Mouse (Mus musculus): ENCODE measurements around the gene March4. TPM values are rescaled to one million over a fixed set of nuclear protein-coding genes. Genes with fewer than 3 reads are reported as not detected.

Gene March4
- total RNA-seq (2021): under 1 TPM; 0.05 to 0.16 TPM
- long read RNA-seq, experiment 1, partial matches to known transcripts: 0 of 1 reads
- long read RNA-seq, experiment 1, other reads (novel, unspliced or antisense): 1 of 1 reads
- long read RNA-seq, experiment 2: 0 reads

DNA sequence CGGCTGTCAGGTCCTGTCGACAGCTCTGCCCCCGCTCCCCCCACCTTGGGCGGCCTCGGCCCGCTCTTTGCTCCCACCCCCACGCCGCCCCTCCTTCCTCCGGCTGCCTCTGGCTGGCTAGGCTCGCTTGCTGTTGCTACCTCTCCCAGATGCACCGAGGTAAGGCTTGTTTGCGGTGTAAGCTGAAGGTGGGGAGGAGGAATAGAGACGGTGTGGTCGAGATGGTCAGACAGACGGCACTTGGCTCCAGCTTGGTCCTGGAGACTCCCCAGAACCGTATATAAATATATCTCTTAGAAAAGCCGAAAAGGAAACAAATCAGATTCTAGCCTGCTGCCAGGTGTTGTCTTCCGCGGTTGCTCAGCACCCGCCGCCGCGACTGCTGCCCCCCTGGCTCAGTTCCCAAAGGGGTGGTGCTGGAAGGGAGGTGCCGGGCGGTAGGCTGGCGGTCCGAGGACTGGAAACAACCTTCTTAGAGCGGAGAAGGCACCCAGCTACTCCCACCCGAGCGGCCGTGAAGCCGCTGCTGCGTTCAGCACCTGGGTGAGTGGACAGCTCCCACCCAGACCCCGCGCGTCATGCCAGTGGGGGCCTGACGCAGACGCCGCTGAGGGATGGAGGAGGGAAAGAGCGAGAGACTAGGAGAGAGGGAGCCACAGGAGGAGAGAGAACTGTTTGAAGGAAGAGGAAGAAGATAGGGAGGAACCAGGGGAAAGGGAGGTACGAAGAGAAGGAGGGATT lies at the start of gene March4:
TSS of gene March4 (minus strand) at position 320 of the 741 bp plus-strand sequence.
- peak; percentile 67 to 81 for DNase-seq (ENCODE audit: low spot score in 2 of 2)

DNA sequence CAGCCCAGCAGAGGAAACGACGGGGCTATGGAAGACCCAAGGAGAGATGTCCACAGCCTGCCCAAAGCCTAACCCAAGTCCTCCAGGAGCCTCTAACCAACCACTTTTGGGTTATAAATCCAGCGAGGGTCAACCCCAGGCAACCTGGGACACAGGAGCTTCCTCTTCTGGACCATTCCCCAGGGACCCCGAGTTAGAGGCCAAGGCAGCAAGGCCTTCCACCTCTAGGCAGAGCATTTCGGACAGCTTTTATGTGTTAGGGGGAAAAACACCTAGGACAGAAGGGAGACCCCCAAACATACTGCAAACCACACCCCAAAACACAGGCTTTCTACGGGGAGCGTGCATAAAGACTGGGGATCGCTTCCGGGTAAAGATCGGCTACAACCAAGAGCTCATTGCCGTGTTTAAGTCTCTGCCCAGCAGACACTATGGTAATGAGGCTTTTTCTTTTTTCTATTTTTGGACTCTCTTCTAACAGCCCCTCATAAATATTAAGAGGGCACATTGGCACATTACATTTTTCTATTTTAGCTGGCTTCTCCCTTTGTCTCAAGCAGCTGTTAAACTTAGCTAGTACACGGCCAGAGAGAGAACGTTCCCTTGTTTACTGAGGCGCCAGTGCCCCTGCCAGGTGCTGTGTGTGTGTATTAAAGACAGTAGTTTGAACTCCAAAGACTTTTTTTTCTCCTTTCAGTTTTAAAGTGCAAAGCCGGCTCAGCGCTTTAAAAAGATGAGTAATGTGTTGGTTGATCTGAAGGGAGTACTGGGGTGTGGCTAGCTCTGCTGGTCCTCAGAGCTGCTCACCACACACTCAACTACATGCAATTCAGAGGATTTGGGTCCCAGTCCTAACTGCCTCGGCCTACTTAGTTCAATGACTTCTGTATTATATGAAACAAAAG lies 49.5 kb upstream of the March4 start:
- no peak for DNase-seq (ENCODE audit: low spot score in 2 of 2)

DNA sequence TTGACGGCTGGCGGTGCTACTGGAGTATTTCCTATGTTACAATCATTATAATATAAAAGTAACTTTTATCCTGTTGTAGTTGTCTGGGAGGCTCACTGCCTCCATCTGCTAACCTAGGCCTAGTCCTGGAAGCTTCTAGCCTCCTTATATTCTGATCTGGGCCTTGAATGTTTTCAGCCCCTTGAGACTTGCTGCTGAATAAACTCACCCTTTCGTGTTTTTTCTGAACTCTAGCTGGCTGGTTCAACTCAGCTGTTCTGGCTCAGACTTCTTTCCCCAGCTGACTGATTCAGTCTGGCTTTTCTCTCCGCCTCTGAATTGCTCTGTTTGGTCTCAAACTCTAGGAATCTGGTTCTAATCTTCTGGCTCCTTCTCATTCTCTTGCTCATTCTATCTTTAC lies 47.2 kb upstream of the March4 start:
- no peak for DNase-seq (ENCODE audit: low spot score in 2 of 2)

DNA sequence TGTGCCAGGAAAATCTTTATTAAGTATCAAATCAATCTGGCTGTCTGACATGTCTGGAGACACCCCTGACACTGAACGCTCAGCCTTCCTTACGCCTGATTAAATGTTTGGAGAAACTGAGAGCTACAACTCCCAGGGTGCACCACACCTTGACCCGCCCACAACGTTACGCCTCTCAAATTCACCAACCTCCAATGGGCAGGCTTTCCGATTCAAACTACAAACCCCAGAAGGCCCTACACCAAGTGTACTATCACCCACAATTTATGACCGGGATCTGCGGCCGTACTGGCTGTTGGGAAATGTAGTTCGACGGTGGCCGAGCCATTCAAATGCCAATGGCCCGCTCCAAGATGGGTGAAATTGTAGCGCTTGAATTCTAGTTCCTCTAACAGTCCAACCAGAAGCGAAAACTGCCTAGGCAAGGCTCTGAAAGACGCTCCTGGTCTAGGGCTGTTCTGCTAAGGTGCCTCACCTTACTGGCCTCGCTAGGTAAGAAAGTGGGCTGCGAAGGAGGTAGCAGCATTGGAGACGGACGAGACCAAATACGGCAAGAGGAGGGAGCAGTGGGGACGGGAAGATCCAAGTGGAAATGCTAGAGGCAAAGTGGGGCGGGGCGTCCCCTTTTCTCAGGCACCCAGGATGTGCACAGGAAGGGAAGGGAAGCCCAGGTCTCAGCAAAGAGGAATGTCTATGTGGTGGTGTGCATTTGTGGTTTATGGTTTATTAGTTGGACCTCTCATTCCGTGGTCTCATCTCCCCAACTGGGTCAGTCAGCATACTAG lies 46.4 kb upstream of the March4 start, which contains the start of gene Smarcal1:
TSS of gene Smarcal1 (plus strand) at position 305 of the 785 bp plus-strand sequence.
- DNase-seq (ENCODE audit: low spot score in 2 of 2): peak; percentile 69 to 89

DNA sequence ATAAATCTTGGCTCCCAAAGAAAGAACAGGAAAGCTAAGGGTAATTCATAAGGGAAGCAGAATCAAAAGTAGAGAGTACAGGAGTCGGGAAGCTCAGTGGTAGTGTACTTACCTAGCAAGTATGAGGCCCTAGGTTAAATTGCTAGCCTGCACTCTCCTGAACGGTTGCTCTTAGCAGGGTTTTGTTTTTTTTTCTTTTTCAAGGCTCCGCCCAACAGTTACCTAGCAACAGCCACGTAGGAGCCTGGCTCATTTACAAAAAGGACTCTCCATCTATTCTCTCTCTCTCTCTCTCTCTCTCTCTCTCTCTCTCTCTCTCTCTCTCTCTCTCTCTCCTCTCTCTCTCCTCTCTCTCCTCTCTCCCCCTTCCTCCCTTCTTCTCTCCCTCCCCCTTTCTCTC lies 42.1 kb upstream of the March4 start:
- DNase-seq (ENCODE audit: low spot score in 2 of 2): no peak

DNA sequence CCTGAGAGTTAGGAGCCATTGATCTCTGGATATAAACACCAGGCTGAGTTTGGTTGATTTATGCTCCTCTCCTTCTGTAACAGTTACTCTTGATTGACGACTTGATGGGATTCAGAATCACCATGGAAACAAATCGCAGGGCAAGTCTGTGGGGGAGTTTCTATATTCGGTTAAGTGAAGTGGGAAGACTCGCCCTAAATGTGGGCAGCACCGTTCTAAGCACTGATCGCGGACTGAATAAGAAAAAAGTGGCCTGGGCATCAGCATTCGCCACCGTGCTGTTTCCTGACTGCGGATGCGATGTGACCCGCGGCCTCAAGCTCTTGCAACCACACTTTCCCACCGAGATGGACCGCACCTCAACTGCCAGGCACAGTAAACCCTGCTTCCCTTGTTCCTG lies 41.6 kb upstream of the March4 start:
- no peak for DNase-seq (ENCODE audit: low spot score in 2 of 2)

DNA sequence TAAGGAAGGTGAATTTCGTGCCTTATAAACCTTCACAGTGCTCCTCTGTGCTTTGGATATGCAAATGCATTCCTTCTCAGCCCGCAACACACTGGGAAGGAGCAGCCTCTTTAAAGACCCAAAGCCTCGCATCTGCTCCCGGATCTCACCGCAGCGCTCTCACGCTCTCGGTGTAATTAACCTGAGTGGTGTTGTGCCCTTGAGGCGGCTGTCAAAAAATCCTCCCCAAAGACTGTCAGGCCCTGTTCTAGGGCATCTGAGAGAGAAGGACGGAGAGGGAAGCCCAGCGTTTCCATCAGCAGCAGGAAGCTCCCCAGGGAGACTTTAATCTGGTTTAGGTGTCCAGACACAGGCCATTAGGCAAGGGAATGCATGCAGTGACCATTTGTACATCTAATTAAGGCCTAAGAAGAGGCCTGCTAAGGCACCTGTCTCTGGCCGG lies 40.8 kb upstream of the March4 start:
- no peak for DNase-seq (ENCODE audit: low spot score in 2 of 2)

DNA sequence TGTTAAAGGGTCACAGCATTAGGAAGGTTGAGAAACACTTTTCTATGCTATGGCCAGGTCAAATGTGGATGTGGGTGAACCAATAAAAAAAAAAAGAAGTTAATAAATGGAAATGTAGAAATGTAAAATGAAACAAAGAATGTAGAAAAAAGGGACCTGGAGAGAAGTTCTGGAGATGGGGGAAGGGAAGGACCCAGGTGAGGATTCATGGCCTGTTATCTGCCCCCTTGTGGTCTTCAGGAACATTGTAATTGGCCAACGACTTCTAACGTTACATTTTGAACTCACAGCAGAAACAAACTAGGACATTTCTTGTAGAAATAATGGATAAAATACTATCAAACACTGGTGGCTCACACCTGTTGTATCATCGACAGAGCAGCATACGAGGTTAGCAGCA lies 38.4 kb upstream of the March4 start:
- no peak for DNase-seq (ENCODE audit: low spot score in 2 of 2)

DNA sequence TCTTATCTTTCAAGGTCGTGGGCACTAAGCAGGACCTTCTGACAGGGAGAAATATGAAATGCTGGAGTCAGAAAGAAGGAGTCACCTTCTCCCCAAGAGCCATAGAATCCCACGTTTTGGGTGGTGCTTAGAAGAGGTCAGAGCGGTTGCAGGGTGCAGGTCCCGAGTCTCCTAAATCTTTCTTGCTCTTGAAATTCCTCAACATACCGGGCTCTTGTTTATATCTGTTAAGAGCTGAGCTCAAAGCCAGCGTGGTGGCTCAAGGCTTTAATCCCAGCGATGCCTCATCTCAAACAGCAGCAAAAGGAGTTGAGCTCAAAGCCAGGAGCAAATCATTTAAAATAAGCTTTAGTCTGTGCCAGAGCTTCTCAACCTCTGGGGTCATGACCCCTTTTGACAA lies 37.9 kb upstream of the March4 start:
- DNase-seq (ENCODE audit: low spot score in 2 of 2): no peak

DNA sequence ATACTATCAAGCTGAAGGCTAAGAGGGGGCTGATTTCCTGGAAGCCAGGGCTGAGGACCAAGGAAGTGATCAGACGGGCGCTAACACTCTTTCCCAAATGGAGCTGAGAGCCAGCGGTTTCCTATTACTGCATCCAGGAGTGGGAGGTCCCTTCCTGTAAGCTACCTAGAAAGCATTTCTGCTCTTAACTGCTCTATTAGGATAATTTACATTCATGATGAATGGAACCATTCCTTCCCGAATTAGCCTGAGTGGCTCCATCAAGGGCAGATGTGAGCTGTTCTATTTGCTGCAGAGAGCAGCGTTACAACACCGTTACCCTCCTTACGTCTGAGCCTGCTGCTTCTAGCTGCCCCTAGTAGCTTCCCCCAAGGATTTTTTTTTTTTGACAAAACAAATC lies 37.3 kb upstream of the March4 start:
- no peak for DNase-seq (ENCODE audit: low spot score in 2 of 2)

DNA sequence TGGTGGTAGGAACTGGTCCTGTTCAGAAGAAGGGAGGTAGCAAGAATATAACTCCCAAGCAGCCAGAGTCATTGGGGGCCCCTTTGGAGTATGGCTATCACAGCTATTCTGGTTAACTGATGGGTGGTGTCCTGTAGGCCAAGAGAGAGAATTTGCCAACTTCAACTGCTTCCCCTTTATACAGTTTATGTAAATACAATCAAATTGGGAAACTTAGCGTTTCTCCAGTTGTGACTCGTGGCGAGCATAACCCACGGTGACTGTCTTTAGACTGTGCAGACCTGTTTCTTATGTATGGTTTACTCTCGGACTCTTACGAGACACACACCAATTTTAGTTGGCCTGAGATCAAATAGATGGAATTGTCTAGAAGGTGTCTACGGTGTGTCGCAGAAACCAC lies 32.0 kb upstream of the March4 start:
- no peak for DNase-seq (ENCODE audit: low spot score in 2 of 2)

DNA sequence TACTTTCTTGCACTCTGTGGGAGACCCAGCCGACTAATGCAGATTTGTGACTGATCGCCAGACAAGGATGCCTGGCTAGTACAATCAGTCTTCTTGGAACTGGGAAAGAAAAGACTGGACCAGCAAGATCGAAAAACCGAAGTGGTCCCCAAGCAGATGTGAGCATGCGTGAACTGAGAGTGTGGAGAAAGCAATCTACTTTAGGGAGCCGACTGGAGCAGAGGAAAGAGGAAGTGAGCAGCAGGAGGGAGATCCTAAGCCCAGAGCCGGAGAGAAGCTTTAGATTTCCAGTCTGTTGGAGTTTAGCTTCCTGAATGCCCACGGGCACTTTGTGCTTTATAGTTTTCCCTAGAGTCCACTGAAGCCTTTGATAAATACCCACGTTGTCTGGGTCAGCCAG lies 30.3 kb upstream of the March4 start:
- no peak for DNase-seq (ENCODE audit: low spot score in 2 of 2)

DNA sequence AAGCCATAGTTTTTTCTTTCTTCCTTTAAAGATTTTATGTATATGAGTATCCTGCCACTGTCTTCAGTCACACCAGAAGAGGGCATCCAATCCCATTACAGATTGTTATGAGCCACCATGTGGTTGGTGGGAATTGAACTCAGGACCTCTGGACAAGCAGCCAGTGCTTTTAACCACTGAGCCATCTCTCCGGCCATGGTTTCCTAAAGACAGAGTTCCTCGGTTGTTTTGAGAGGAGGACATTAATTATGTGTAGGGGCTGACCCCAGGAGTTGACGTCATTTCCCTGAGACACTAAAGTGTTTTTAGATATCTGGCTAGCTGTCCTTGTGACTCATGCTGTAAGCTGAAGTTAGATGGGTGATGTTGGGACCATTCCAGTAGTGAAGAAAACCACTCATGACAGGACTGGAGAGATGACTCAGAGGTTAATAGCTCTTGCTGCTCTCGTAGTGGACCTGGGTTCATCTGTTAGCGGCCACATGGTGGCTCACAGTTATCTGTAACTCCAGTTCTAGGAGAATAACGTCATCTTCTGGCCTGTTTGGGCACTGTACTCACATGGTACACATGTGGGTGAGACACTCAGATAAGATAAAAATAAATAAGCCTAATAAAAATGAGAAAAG lies 27.7 kb upstream of the March4 start:
- DNase-seq (ENCODE audit: low spot score in 2 of 2): no peak

DNA sequence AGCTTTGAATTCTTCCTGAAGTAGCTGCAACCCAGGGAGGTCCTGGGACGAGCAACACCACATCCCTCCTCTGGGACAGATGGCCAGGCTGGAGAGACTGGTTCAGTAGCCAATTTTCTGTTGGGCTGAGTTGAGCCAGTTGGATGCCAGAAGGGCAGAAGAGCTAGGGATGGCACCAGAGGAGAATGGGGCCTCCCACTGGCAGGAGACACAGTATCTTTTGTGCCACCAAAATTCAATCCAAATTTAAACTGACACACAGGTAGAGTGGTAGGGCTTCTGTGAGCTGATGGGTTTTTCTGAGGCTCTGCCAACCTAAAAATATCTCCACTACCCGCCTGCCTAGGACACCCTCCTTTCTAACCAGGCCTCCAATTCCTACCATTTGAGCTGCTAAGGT lies 21.9 kb upstream of the March4 start:
- no peak for DNase-seq (ENCODE audit: low spot score in 2 of 2)

DNA sequence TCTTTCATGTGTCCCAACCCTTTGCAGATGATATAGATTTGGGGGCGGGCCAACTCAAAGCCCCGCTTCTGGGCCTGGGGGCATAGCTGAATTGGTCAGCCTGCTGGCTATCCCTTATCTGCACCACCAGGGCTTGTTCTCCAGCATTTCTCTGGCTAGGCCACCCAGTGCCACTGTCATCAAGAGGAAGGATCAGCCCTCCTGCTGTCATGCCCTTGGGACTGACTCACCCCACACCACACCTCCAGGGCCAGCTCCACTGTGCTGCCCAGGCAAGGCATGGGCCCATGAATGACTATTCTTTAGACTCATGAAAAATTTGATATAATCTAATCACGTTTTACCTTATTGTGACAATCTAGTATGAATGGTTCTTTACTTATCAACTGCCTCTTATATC lies 19.7 kb upstream of the March4 start:
- no peak for DNase-seq (ENCODE audit: low spot score in 2 of 2)

DNA sequence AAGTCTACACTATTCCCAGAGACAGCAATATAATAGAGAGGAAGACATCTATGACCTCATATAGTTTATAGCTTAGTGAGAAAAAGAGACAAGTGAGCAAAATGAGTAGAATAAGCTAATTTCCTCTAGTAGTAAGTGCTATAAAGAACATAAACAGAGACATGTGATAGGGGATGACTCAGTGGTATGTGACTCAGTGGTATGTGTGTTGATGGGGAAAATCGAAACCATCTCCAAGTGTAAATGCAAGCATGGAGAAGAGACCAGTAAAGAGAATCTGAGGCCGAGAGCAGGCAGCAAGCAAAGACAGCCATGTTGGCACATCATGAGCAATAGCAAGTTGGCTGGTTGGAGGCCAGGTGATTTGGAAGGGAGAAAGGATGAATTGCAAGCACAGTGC lies 13.6 kb upstream of the March4 start:
- no peak for DNase-seq (ENCODE audit: low spot score in 2 of 2)

DNA sequence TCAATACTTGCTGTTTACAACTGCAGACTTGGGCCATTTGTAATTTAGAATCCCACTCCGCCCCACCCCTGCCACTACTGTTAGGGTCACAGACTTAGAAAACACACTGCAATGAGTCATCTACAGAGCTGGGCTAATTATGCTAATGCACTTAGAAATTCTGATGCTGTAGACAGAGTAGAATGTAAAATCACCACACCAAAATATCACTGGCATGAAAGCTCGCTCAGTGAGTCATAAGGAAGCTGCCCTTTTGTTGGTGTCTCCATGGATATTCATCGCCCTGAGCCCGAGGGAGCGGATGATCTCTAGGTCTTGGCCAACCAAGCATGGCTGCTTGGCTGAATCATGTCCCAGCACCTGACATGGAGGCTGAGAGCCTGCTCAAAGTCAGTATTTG lies 1.5 kb upstream of the March4 start:
- DNase-seq (ENCODE audit: low spot score in 2 of 2): no peak

DNA sequence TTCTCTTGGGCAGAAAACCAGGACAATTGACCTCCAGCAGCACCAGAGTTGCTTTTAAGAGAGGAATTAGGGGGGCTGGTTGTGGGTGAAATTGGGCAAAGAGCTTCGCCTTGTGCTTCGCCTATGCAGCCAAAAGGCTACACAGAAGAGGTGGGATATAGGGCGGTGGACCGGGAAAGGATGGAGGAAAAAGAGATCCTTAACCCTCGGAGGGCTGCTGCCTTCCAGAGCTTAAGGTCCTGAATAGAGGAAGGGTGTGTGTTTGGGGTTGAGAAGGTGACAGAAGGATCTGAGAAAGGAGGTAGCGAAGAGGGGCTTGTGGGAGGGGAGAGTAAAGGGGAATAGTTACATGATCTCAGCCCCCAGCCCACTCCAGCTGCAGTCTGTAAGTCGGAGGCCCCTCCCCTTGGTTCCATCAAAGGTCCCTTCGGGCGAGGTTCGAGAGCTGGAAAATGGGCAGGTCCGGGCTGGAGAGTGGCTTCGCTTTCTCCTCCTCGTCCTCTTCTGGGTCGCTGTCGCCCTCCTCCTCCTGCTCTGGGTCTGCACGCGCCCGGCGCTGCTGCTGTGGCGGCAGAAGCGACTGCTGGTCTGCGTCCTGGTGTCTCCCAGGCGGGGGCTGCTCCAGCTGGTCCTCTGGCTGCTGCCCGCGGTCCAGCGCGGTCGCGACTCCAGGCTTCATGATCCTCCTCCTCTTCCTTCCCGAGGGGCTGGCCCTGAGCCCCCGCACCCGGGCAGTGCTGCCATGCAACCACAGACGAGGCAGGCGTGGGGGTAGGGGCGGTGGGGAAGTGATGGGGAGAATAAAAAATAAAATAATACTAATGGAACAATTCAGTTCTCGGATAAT lies 782 bp downstream of the March4 start:
- DNase-seq (ENCODE audit: low spot score in 2 of 2): no peak

DNA sequence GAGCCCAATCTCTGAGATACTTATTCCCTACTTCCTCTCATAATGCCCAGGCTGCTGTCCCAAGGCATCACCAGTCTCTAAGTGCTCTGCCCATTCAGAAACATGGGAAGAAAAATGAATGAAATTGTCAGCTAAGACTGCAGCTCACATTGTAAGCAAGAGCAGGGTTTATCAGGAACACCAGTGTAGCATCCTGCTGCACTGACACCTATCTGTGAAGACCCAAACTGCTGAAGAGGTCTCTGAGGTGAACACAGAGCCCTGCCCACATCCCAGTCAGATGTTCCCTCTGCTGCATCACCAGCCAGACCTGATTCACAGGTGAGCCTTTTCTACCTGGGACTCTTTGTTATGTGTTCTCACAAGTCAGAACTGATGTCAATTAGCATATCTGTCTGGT lies 3.3 kb downstream of the March4 start:
- DNase-seq (ENCODE audit: low spot score in 2 of 2): no peak

DNA sequence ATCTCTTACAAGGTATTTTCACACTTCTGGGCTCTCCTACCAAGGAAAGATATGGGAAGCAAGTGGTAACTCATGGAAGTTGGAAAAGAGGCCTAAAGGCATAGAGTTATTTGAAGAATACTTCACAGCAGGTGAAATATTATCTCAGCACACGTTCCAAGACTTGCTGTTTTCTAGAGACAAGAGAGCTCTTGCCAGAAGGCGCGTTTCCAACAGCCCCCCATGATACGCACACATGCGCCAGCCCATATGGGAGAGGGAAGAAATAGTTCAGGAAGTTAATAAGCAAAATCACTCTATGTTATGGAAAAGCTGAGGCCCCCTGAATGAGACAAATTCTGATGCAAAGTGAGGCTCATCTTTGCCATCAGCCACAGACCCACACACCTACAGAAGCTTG lies 3.8 kb downstream of the March4 start:
- no peak for DNase-seq (ENCODE audit: low spot score in 2 of 2)
